Mouse (Mus musculus) urinary bladder, adult 18-20 months (tissue): Measurements from ENCODE around the gene Zfp683.
A peak's percentile ranks its signal among the peaks of the same experiment; 100 is the strongest.

Source experiments
- DNase-seq, 2 experiments: peaks; one replicate each; pipeline ENCODE4 v3.0.0; 2022; ENCODE audit warnings: low spot score in 2 of 2, mixed read lengths in 2 of 2

Zfp683 gene

GRCm38 (mm10) chr4:134053538-134053937, at the start of gene Zfp683:
Gene Zfp683, plus strand, starts transcription at chr4:134053838.
- no peak for DNase-seq

DNA sequence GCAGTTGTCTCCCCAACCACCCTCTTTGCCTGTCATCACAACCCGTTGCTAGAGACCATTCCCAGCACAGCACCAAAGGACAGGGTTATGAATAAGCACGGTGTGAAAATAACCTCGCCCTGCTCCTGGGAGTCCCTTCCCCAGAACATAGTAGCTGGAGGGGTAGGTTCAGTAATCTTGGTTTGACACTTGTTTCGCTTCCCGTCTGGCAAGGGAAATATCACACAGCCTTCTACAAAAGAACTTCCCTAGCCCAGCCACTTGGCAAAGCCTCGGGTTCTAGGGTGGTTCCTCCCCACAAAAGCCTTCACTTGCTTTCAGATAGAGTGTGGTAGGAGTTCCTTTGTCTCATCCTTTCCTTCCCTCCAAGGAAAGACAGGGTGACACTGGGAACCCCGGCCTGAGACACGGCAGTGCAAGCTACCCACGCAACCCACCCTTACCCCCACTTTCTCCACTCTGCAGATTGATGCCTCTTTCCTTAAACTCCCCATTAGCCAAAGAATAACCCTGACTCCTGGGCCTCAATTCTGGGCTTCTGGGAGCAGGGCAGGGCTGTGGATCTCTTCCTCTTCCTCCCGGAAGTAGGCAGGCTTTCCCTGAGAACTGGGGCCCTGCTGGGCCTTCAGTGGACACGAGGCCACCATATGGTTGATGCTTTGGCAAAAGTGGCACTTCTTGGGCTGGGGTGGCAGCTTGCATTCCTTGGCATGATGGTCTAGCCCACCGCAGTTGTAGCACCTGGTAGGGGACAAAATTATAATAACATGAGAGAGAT, 47.9 kb upstream of the Zfp683 start:
- DNase-seq, result no peak

GRCm38 (mm10) chr4:134006845-134007244, 46.8 kb upstream of the Zfp683 start:
- DNase-seq, result no peak

DNA sequence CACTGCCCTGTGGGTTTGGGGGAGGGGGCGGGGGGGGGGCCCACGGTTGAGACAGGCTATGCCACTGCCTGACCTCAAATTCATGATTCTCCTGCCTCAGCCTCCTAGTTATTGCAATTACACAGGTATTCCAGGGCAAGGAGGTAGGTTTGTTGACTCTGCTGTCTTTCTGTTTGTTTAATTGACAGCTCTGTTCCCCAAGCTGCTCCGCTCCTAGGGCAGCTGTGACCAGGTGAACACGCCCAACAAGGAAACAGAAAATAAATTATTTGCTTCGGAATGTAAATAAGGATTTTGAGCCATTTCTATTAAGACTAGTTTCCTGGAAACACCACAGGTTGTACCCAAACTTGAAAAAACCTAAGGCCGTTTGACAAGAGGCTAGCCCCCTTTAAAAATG, 43.9 kb upstream of the Zfp683 start:
- no peak for DNase-seq

DNA sequence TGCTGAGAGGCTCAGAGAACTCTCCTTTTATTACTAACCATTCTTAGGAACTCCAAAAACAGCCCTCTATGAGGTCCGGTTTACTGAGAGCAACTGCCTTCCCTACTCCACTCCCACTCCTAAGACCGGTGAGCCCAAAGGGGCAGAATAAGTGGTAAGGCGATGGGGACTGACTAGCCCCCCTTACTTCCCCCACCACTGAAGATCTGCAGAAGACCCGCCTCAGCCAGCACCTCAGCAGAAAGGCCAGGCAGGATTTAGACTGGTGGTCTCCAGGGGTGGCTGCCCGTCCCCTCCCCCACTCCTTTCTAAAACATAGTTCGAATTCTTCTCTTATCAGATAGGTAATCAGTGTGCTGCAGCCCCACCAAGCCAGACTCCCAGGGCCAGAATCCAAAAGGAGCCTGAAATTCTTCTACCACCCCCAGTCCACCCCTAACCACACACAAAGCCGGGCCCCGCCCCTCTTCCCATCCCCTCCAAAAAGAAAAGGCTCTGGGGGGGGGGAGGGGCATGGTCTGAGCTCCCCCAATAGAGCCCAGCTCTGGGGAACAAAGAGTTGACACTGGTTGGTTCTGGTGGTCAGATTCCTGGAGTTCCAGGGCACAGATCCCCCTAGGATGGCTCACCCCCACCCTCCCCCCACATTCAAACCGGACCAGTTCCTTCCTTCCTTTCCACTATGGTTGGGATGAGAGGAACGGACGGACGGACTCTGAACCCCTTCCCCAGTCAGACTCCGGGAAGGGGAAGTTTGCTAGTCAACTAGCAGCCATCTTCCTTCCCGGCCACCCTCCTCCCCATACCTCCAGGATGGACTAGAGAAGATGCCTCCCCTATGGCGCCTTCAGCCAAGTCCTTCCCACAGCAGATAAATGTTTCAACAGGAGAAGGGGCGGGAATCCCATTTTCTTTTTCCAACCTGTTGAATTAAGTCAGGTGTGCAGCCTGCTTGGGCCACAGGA, 41.9 kb upstream of the Zfp683 start:
- no peak for DNase-seq

- DNase-seq, result no peak
Observed at GRCm38 (mm10) chr4:134012858-134013528, 40.6 kb upstream of the Zfp683 start.

DNA sequence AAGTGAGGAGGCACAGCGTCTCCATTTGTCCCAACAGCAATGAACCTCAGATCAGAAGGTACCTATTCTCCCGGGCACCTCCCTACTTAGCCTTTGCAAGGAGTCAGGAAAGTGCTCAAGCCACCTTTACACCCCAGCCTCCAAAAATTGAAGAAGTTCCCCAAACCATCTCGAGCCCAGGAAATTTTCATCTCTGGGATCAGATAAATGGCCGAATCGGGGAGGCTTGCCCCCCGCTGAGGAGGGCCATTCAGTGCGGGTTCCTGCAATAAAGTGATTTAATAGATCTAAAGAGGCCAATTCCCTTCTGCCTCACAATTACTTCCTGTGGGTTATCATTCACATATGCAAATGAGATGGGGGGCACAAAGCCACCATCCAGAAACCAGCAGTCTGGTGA, 37.4 kb upstream of the Zfp683 start:
- no peak for DNase-seq

DNA sequence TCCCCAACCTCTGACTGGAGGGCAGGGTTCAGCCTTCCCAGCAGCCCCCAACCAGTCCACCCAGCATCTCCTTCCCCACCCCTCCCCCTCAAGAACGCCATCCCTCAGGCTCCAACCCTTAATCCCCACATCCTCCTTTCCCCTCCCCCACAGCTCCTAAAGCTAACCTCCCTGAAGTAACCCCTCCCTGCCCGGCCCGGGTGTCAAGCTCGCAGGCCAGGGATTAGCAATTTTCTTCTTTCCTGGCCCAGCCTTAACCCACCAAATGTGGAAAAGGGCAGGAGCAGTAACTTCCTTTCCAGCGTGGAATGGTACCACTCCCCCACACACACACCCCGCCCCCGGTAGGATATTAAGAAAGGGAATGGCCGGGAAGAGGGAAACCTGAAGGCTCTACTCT, 36.9 kb upstream of the Zfp683 start:
- no peak for DNase-seq

DNA sequence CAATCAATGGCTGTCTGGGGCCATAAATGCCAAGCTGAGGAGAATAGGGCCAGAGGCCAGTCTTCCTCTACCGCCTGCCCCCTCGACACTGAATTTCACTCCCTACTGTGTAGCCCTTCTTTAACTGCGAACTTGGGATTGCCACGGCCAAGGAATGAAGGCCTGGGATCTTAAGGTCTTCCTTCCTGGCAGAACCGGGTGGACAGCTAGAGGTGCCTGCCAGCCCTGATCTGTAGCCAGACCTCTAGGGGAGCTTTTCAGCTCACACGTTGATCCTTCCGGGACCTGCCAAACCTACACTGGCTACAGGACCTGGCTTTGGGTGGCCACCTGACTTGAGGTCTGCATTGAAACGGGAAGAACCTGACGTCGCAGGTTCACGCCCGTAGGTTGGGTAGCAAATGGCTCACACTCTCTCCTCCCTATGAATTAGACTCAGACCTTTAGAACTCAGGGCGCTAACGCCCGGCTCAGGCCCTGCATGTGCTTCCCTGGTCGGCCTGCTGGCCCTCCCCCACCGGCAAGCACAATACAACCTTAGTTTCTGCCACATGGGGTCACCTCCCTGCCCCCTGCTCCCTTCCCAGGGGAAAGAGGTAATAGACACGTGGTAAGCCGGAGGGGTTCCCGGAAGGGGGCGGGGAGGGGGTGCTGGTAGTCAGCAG, 36.3 kb upstream of the Zfp683 start:
- DNase-seq, result no peak

- DNase-seq, result no peak
Observed at GRCm38 (mm10) chr4:134018038-134018778, 35.4 kb upstream of the Zfp683 start.

DNA sequence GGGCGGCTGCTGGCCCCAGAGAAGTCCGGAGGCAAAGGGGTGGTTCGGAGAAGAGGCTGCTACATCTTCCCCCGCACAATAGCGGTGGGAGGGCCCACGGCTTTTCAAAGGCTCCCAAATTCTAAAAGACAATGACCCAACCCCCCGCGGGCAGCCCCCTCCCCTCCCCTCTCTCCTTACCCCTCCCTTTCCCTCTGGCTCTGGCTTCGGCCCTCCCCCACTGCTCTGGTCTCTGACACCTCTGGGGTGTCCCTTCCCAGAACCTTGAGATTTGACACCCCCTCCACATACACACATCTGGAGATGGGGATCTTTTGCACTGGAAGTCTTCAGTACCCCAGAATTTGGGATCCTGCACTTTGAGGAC, 34.9 kb upstream of the Zfp683 start, which contains the start of gene Lin28a:
TSS of gene Lin28a (minus strand) at position 63 of the 367 bp plus-strand sequence.
- DNase-seq, result no peak

- no peak for DNase-seq
Observed at GRCm38 (mm10) chr4:134019210-134019609, 34.4 kb upstream of the Zfp683 start.

GRCm38 (mm10) chr4:134019641-134020351, 33.8 kb upstream of the Zfp683 start:
- no peak for DNase-seq

- DNase-seq, result peak; percentile 62 to 81
Observed at GRCm38 (mm10) chr4:134020621-134021020, 33.0 kb upstream of the Zfp683 start.

GRCm38 (mm10) chr4:134025802-134026201, 27.8 kb upstream of the Zfp683 start:
- DNase-seq, result no peak

- DNase-seq, result peak; percentile 43 to 69
Observed at GRCm38 (mm10) chr4:134035953-134036352, 17.7 kb upstream of the Zfp683 start.

DNA sequence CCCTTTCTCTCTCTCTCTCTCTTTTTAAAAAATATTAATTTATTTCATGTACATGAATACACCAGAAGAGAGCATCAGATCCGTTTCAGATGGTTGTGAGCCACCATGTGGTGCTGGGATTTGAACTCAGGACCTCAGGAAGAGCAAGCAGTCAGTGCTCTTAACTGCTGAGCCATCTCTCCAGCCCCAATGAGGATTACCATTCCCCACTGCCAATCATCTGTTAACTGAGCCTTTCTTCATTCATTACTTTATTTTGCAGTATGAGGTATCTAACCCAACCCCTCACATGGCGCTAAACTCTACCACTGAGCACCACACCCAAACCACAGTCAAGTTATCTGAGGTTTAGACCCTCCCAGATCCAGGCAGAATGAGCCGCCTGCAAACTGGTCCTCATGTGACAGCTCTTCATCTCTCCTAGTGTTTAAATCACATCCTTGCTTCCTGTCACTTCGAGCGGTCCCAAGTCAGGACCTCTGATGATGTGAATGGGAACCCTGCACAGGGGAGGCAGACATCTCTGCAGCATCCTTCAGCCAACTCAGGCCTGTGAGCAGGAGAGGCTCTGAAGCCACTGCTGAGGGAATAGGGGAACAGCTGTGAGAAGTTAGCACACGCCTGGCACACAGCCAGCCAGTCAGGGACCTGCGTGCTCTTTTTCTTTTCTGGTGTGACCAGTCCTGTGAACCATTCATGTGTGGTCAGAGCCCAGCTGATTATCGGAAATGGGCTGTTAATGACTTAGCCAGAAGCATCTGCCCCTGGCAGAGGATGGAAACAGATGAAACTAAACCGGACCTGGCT, 12.1 kb upstream of the Zfp683 start:
- DNase-seq, result no peak

- DNase-seq, result no peak
Observed at GRCm38 (mm10) chr4:134043041-134043440, 10.6 kb upstream of the Zfp683 start.

- DNase-seq, result no peak
Observed at GRCm38 (mm10) chr4:134047648-134048047, 6.0 kb upstream of the Zfp683 start.
